Mouse (Mus musculus) lung, embryonic 16.5 days (tissue): Measurements from ENCODE around the gene Gtf3c5. TPM values are rescaled to one million over a fixed set of nuclear protein-coding genes. Genes with fewer than 3 reads are reported as not detected.

Source experiments
- microRNA-seq: library from miRNA; unstranded; fragments of <30 nt; microRNA quantifications from one replicate; pipeline ENCODE4, GENCODE M21; 2016
- polyA plus RNA-seq: library from polyadenylated mRNA; unstranded; fragments of >200 nt; fragmentation: Nextera tagmentation; extraction: Ambion mirVana; gene quantifications from 2 replicates; pipeline ENCODE4 v1.2.1, GENCODE M21; 2015

The Gtf3c5 gene
- polyA plus RNA-seq, 1 experiment from 2014 or later = 45.0 TPM

Small RNA genes within 50 kb of the gene (microRNA-seq; reads per million reads assigned to microRNA genes)
- gene Gm22824 = not detected

Other genes with a start within 250 kb of the Gtf3c5 start
- gene Ppp1r26, start 137.0 kb downstream of the Gtf3c5 start, polyA plus RNA-seq = 6.3 and 6.5 TPM in 2 replicates
- 4.6 and 5.1 TPM in 2 replicates for gene 1700007K13Rik, start 117.4 kb downstream of the Gtf3c5 start, polyA plus RNA-seq
- gene Mrps2, start 115.7 kb downstream of the Gtf3c5 start, polyA plus RNA-seq = 49.9 and 52.7 TPM in 2 replicates
- gene Gbgt1, start 86.9 kb downstream of the Gtf3c5 start, polyA plus RNA-seq = 1.1 and 1.5 TPM in 2 replicates
- gene Gm10134, start 77.7 kb downstream of the Gtf3c5 start, polyA plus RNA-seq = 3.4 and 3.7 TPM in 2 replicates
- gene Ralgds, start 70.6 kb downstream of the Gtf3c5 start, polyA plus RNA-seq = 27.3 and 27.9 TPM in 2 replicates
- 0.10 and 0.23 TPM in 2 replicates for gene Cel, start 20.3 kb downstream of the Gtf3c5 start, polyA plus RNA-seq
- gene Gfi1b, start 38.2 kb upstream of the Gtf3c5 start, polyA plus RNA-seq = 0.80 and 1.4 TPM in 2 replicates
- 16.5 and 18.2 TPM in 2 replicates for gene Tsc1, start 57.5 kb upstream of the Gtf3c5 start, polyA plus RNA-seq
- 6.5 and 9.6 TPM in 2 replicates for gene Spaca9, start 116.0 kb upstream of the Gtf3c5 start, polyA plus RNA-seq
- gene Ak8, start 116.4 kb upstream of the Gtf3c5 start, polyA plus RNA-seq = 4.2 and 4.7 TPM in 2 replicates